Mouse (Mus musculus): Measurements from ENCODE around the gene Scaf11.
A peak's percentile ranks its signal among the peaks of the same experiment; 100 is the strongest.
"Not testable (repeated sequence)": the region's sequence is repeated elsewhere in the genome, so short reads cannot be mapped to it uniquely, and the experiment has no call there.

Scaf11 gene

GRCm38 (mm10) chr15:96460730-96461540 is at the start of gene Scaf11:
Gene Scaf11, minus strand, starts transcription at chr15:96460843.
- DNase-seq = peak; percentile 95 to 97

- peak; percentile 53 to 69 for DNase-seq
These were observed 46.6 kb upstream of the Scaf11 start for GRCm38 (mm10) chr15:96507097-96507840.

- DNase-seq = no peak
These were observed 37.0 kb upstream of the Scaf11 start for GRCm38 (mm10) chr15:96497646-96498045.

- no peak for DNase-seq
These were observed 33.6 kb upstream of the Scaf11 start for GRCm38 (mm10) chr15:96494279-96494678.

- DNase-seq = no peak
These were observed 32.9 kb upstream of the Scaf11 start for GRCm38 (mm10) chr15:96493573-96493972.

GRCm38 (mm10) chr15:96492919-96493318 is 32.3 kb upstream of the Scaf11 start:
- not testable (repeated sequence) for DNase-seq

GRCm38 (mm10) chr15:96491861-96492641 is 31.4 kb upstream of the Scaf11 start:
- peak; percentile 36 to 53 for DNase-seq

- DNase-seq = peak in 1 of 2 experiments; percentile 42
These were observed 30.8 kb upstream of the Scaf11 start for GRCm38 (mm10) chr15:96491421-96491820.

GRCm38 (mm10) chr15:96490123-96490522 is 29.5 kb upstream of the Scaf11 start:
- no peak for DNase-seq

- DNase-seq = peak; percentile 46 to 61
These were observed 28.5 kb upstream of the Scaf11 start for GRCm38 (mm10) chr15:96488941-96489786.

- DNase-seq = no peak
These were observed 26.5 kb upstream of the Scaf11 start for GRCm38 (mm10) chr15:96487066-96487698.

- DNase-seq = no peak
These were observed 20.2 kb upstream of the Scaf11 start for GRCm38 (mm10) chr15:96480822-96481221.

GRCm38 (mm10) chr15:96478006-96478405 is 17.4 kb upstream of the Scaf11 start:
- DNase-seq = no peak

- DNase-seq = peak; percentile 95 to 98
These were observed 15.7 kb upstream of the Scaf11 start for GRCm38 (mm10) chr15:96476359-96476758.

GRCm38 (mm10) chr15:96475571-96475972 is 14.9 kb upstream of the Scaf11 start:
- no peak for DNase-seq

GRCm38 (mm10) chr15:96474325-96474955 is 13.8 kb upstream of the Scaf11 start:
- DNase-seq = peak; percentile 55 to 68

GRCm38 (mm10) chr15:96473920-96474319 is 13.3 kb upstream of the Scaf11 start:
- DNase-seq = no peak

- DNase-seq = no peak
These were observed 7.7 kb upstream of the Scaf11 start for GRCm38 (mm10) chr15:96468316-96468715.

GRCm38 (mm10) chr15:96467844-96468243 is 7.2 kb upstream of the Scaf11 start:
- DNase-seq = no peak

- DNase-seq = no peak
These were observed 5.8 kb upstream of the Scaf11 start for GRCm38 (mm10) chr15:96466362-96466903.

GRCm38 (mm10) chr15:96465076-96465475 is 4.4 kb upstream of the Scaf11 start:
- no peak for DNase-seq

All from kidney, postnatal 4 days (tissue).